ENCODE assay signal across 8 mouse cellular contexts in the genomic region with DNA sequence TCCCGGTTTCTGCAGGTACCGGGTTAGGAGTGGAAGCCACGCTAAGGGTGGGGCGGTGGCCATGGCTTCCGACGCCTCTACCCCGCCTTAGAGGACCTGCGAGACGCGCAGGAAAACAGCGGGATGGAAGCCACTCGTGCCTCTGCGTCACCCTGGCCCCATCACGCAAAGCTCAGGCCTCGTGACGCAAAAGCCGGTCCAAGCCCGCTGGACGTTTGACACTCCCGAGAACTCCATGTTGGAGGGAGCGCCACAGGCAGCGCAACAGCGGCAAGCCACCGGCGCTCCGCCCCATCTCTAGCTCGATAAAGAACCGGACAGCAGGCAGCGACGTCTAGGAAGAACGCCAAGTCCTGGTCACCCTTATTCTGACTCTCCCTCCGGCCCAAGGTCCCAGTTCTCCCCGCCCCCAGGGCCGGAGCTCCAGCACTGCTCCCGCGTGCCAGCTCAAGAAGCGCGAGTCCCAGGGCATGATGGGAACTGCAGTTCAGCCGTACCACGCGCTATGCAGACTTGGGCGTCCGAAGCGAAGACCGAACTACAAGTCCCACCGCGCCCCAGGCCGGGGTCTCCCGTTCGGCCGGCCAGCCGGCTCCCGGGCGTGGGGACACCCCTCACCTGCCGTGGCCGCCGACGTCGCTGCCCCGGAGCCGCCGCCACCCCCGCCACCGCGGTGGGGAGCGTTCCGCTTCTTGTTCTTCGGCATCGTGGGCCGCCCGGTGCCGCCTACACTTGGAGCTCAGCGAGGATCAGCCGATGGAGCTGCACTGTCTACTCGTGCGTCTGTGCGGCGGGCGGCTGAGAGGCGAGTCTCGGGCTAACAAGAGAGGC. TPM values are rescaled to one million over a fixed set of nuclear protein-coding genes. Genes with fewer than 3 reads are reported as not detected.
A peak's percentile ranks its signal among the peaks of the same experiment; 100 is the strongest.
DNase-seq lines count a peak whose midpoint lies in the region; ATAC-seq and TF ChIP-seq lines count a peak whose summit lies in the region.

No protein-coding gene starts in this region.

- H3K4me1 ChIP-seq in lung, embryonic 14.5 days (ENCODE audit: insufficient read depth), result 0 out of 2 replicates have a peak, but pooled peaks cover 11% of the 10 kb centered on the region

- H3K4me2 ChIP-seq in lung, embryonic 14.5 days, result peak overlapping the region; percentile 75

- H3K27ac ChIP-seq in lung, embryonic 14.5 days (ENCODE audit: low read depth), result peak overlapping the region; percentile 99

- peaks cover 5% of the 10 kb centered on the region; the same call in 1 of the 2 replicates for H3K36me3 ChIP-seq in lung, embryonic 14.5 days (ENCODE audit: insufficient read depth)

- peak overlapping the region; percentile 94 for H3K9ac ChIP-seq in lung, embryonic 14.5 days

- WGBS in lung, embryonic 14.5 days, result under 1% methylated on average over 81 of the region's 81 CpGs

- DNase-seq in MN1 (ENCODE audit: low spot score), result peak; percentile 98
- peak; percentile 95 for DNase-seq in cerebellum, adult 8-10 months
- DNase-seq in forelimb bud, embryonic 11.5 days (ENCODE audit: low read depth, low spot score), result peak; percentile 95
- peak; percentile 96 for DNase-seq in layer of hippocampus, adult 8-10 months (ENCODE audit: low spot score in 2 of 2)
- peak; percentile 98 for DNase-seq in lung, embryonic 14.5 days
- peak; percentile 90 for DNase-seq in thymus, adult 18-20 months

- TF ChIP-seq CTCF in lung, embryonic 14.5 days (IDR thresholded peaks at IDR 0.05; ENCODE audit: low read depth), result peak; percentile 52

- no peaks in the 10 kb centered on the region for H3K9me3 ChIP-seq in lung, embryonic 14.5 days (ENCODE audit: low read depth, low read length)

- H3K4me3 ChIP-seq in lung, embryonic 14.5 days (ENCODE audit: low read depth, low read length), result peak overlapping the region; percentile 93

- H3K27me3 ChIP-seq in lung, embryonic 14.5 days (ENCODE audit: insufficient read depth, low read length), result no peaks in the 10 kb centered on the region

- ATAC-seq in hematopoietic stem cell, adult 5-6 weeks (replicated peaks in 1 of 2; ENCODE audit: insufficient read depth in 1 of 2, low FRiP score in 2 of 2, low TSS enrichment in 1 of 2, low read depth in 1 of 2, poor library complexity in 2 of 2, severe bottlenecking in 2 of 2), result peak; percentile 66 to 71
- peak; percentile 96 for ATAC-seq in lung, embryonic 14.5 days (ENCODE audit: insufficient read depth)
- ATAC-seq in neutrophil, adult 5-6 weeks (ENCODE audit: extremely low read depth, insufficient number of reproducible peaks, low FRiP score, poor library complexity, severe bottlenecking), result peak; percentile 68

RNA-seq across cellular contexts. Expression of gene Lsmem1, which starts 23.2 kb away (rescaled TPM):
- total RNA-seq in hematopoietic stem cell, adult 5-6 weeks (2017), result 1.3 and 1.5 TPM in 2 replicates
- total RNA-seq in layer of hippocampus, adult 8-10 months (2022), result 1 to 10 TPM in 1 of 4 experiments, under 1 TPM in 3; 0.66 to 1.5 (median 0.87) TPM
- polyA plus RNA-seq in lung, embryonic 14.5 days (2014; fragmentation: Nextera tagmentation; extraction: Ambion mirVana), result not detected in 2 replicates
- 0.23 and 0.98 TPM in 2 replicates for total RNA-seq in neutrophil, adult 5-6 weeks (2017)

RNA-seq across cellular contexts. Expression of gene Ifrd1, which starts 25.8 kb away (rescaled TPM):
- 161 and 171 TPM in 2 replicates for total RNA-seq in hematopoietic stem cell, adult 5-6 weeks (2017)
- 10 to 100 TPM; 80.1 to 95.4 (median 92.0) TPM for total RNA-seq in layer of hippocampus, adult 8-10 months (2022)
- 141 and 148 TPM in 2 replicates for polyA plus RNA-seq in lung, embryonic 14.5 days (2014; fragmentation: Nextera tagmentation; extraction: Ambion mirVana)
- total RNA-seq in neutrophil, adult 5-6 weeks (2017), result 83.0 and 103 TPM in 2 replicates

Comparison
In these comparisons a context has a peak if more than half of its experiments do, and no peak if none do; other contexts are left out.
1. Peak in every context shown above with its lines: DNase-seq, ATAC-seq, H3K4me3 ChIP-seq and H3K27ac ChIP-seq.